Mouse (Mus musculus) layer of hippocampus, adult 11-12 months (tissue): ENCODE measurements around the gene Syna.
A peak's percentile ranks its signal among the peaks of the same experiment; 100 is the strongest.

ENCODE experiments used
- DNase-seq: peaks from one replicate; pipeline ENCODE4 v3.0.0; 2022; ENCODE audit warnings: low spot score

Gene Syna

GRCm38 (mm10) chr5:134567445-134567844 lies 7.5 kb upstream of the Syna start:
- no peak for DNase-seq

- DNase-seq: no peak
Observed at GRCm38 (mm10) chr5:134565696-134566095, 5.7 kb upstream of the Syna start.

- DNase-seq: no peak
Observed at GRCm38 (mm10) chr5:134564272-134564671, 4.3 kb upstream of the Syna start.

GRCm38 (mm10) chr5:134560450-134561171 lies 640 bp upstream of the Syna start:
- no peak for DNase-seq

GRCm38 (mm10) chr5:134555463-134556164 lies 4.4 kb downstream of the Syna start:
- DNase-seq: peak; percentile 76

- DNase-seq: no peak
Observed at GRCm38 (mm10) chr5:134553951-134554546, 5.9 kb downstream of the Syna start.

- DNase-seq: peak; percentile 99
Observed at GRCm38 (mm10) chr5:134552110-134552972, 7.6 kb downstream of the Syna start, which contains the start of gene Clip2. Gene Clip2, minus strand, starts transcription at chr5:134552434.

GRCm38 (mm10) chr5:134551233-134552109 lies 8.5 kb downstream of the Syna start:
- peak; percentile 68 for DNase-seq

- no peak for DNase-seq
Observed at GRCm38 (mm10) chr5:134550836-134551232, 9.1 kb downstream of the Syna start.

GRCm38 (mm10) chr5:134549640-134550168 lies 10.3 kb downstream of the Syna start:
- no peak for DNase-seq

- no peak for DNase-seq
Observed at GRCm38 (mm10) chr5:134548306-134548705, 11.7 kb downstream of the Syna start.

- no peak for DNase-seq
Observed at GRCm38 (mm10) chr5:134546790-134547189, 13.2 kb downstream of the Syna start.

GRCm38 (mm10) chr5:134545242-134545629 lies 14.7 kb downstream of the Syna start:
- no peak for DNase-seq

GRCm38 (mm10) chr5:134544516-134545241 lies 15.3 kb downstream of the Syna start:
- DNase-seq: no peak

GRCm38 (mm10) chr5:134541640-134542039 lies 18.3 kb downstream of the Syna start:
- no peak for DNase-seq

GRCm38 (mm10) chr5:134540881-134541280 lies 19.1 kb downstream of the Syna start:
- no peak for DNase-seq

- DNase-seq: no peak
Observed at GRCm38 (mm10) chr5:134539891-134540290, 20.1 kb downstream of the Syna start.

- DNase-seq: no peak
Observed at GRCm38 (mm10) chr5:134536036-134536435, 23.9 kb downstream of the Syna start.

- no peak for DNase-seq
Observed at GRCm38 (mm10) chr5:134532417-134532816, 27.6 kb downstream of the Syna start.

- DNase-seq: peak; percentile 77
Observed at GRCm38 (mm10) chr5:134531585-134531984, 28.4 kb downstream of the Syna start.
